Mouse (Mus musculus): Measurements from ENCODE around the gene Dock9.

DNA sequence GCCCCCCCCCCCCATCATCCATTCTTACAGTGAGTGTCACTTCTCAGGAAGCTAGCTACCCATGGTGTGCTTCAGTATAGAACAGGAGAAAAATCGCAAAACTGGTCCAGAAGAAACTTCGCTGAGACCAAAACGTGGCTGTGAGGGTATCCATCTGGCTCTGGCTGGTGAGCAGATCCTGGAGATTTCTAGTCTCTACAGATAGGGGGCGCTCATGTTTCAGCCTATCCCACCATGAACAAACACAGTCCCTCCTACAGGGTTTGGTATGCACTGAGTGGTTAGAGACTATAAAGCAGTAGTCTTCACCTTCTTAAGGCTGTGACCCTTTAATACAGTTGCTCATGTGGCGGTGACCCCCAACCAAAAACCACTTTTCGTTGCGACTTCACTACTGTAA is 62.0 kb downstream of the Dock9 start:
- TF ChIP-seq CTCF (IDR thresholded peaks at IDR 0.05; ENCODE audit: insufficient read depth, low read depth, low read length) (no peak), POLR2A (IDR thresholded peaks at IDR 0.05; ENCODE audit: insufficient read depth, low read depth, low read length) (no peak)

All from olfactory bulb, adult 2 months (tissue).